Mouse (Mus musculus): Measurements from ENCODE around the gene Ccdc170. TPM values are rescaled to one million over a fixed set of nuclear protein-coding genes. Genes with fewer than 3 reads are reported as not detected.

Ccdc170 gene
- polyA plus RNA-seq, 1 experiment from 2014 or later = 0.18 TPM

DNA sequence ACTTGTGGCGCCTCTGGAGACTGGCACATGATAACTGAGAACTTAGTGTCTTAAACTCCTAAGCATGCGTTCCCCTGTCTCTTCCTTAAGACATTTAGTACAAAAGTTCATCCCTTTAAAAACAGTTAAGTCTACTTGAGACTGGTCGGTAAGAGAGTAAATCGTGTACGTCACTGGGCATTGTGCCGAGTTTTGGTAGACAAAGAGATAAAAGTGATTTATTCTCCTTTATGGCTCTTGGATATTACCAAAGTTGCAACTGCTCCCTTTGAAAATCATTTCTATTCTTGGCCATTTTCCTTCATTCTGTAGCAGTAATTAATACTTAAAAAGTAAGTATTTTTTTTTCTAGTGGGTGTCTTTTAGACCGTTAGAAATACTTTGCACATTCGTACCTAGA, 20.9 kb downstream of the Ccdc170 start:
- H3K9ac ChIP-seq (ENCODE audit: low read length) = no peak overlapping the region
- 87% methylated on average over 8 of the region's 8 CpGs for WGBS
- H3K27me3 ChIP-seq (ENCODE audit: control insufficient read depth, insufficient read depth, low read length) = no peaks in the 10 kb centered on the region
- no peak overlapping the region for H3K4me3 ChIP-seq (ENCODE audit: low read length)
- H3K4me2 ChIP-seq (ENCODE audit: low read depth, low read length) = no peak overlapping the region
- no peaks in the 10 kb centered on the region for H3K9me3 ChIP-seq (replicated peaks; ENCODE audit: control insufficient read depth, low read length)
- H3K4me1 ChIP-seq (ENCODE audit: control insufficient read depth, insufficient read depth, low read length) = no peaks in the 10 kb centered on the region
- ATAC-seq (replicated peaks; ENCODE audit: extremely low read depth, insufficient read depth, low FRiP score) = no peak
- no peak overlapping the region for H3K27ac ChIP-seq (ENCODE audit: low read length)
- no peaks in the 10 kb centered on the region for H3K36me3 ChIP-seq (ENCODE audit: control insufficient read depth, insufficient read depth)

DNA sequence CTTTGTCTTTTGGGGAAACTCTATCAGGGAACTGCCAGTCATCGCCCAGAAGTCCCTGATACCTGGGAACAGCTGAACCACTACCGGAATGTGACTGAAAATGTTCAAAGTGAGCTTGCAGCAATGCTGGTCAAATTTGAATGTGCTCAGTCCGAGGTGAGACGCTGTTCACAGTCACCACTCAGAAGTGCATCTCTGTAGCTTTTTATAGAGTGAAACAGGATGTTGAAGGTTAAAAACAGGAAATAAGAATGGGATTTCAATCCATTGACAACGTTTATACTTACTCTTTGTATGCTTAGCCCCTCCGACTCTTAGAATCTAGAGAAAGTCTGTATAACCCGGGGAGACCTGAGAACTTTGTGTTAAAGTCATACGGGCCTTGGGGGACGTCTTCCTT, 30.4 kb downstream of the Ccdc170 start:
- H3K27me3 ChIP-seq (ENCODE audit: control insufficient read depth, insufficient read depth, low read length) = no peaks in the 10 kb centered on the region
- H3K4me2 ChIP-seq (ENCODE audit: low read depth, low read length) = no peak overlapping the region
- ATAC-seq (replicated peaks; ENCODE audit: extremely low read depth, insufficient read depth, low FRiP score) = no peak
- no peaks in the 10 kb centered on the region for H3K4me1 ChIP-seq (ENCODE audit: control insufficient read depth, insufficient read depth, low read length)
- no peak overlapping the region for H3K9ac ChIP-seq (ENCODE audit: low read length)
- H3K9me3 ChIP-seq (replicated peaks; ENCODE audit: control insufficient read depth, low read length) = 0 out of 2 replicates have a peak, but pooled peaks cover 2% of the 10 kb centered on the region
- no peak overlapping the region for H3K27ac ChIP-seq (ENCODE audit: low read length)
- no peaks in the 10 kb centered on the region for H3K36me3 ChIP-seq (ENCODE audit: control insufficient read depth, insufficient read depth)
- WGBS = 67% methylated on average over 9 of the region's 9 CpGs
- H3K4me3 ChIP-seq (ENCODE audit: low read length) = no peak overlapping the region

DNA sequence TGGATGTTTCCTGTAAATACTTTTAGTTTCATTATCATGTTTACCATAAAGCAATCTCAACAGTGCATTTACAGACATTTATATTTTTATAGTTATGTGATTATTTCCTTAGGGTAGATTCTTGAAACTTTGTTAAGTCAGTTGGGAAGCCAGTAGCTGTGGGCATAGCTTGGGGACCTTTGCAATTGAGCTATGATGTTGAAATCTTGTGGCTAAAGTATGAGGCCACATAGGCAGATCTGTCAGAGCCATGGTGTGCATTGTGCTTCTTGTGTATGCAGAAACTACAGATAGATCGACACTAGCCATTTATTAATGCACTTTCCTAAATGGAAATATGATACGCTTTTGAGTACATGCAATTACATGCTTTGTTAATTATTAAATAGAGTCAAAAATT, 35.3 kb downstream of the Ccdc170 start:
- WGBS = 80% methylated on average over 2 of the region's 2 CpGs
- no peak for ATAC-seq (replicated peaks; ENCODE audit: extremely low read depth, insufficient read depth, low FRiP score)
- H3K9ac ChIP-seq (ENCODE audit: low read length) = no peak overlapping the region
- no peak overlapping the region for H3K4me3 ChIP-seq (ENCODE audit: low read length)
- no peak overlapping the region for H3K27ac ChIP-seq (ENCODE audit: low read length)
- no peaks in the 10 kb centered on the region for H3K36me3 ChIP-seq (ENCODE audit: control insufficient read depth, insufficient read depth)
- H3K4me2 ChIP-seq (ENCODE audit: low read depth, low read length) = no peak overlapping the region
- H3K9me3 ChIP-seq (replicated peaks; ENCODE audit: control insufficient read depth, low read length) = peaks cover 6% of the 10 kb centered on the region
- H3K4me1 ChIP-seq (ENCODE audit: control insufficient read depth, insufficient read depth, low read length) = no peaks in the 10 kb centered on the region
- no peaks in the 10 kb centered on the region for H3K27me3 ChIP-seq (ENCODE audit: control insufficient read depth, insufficient read depth, low read length)

DNA sequence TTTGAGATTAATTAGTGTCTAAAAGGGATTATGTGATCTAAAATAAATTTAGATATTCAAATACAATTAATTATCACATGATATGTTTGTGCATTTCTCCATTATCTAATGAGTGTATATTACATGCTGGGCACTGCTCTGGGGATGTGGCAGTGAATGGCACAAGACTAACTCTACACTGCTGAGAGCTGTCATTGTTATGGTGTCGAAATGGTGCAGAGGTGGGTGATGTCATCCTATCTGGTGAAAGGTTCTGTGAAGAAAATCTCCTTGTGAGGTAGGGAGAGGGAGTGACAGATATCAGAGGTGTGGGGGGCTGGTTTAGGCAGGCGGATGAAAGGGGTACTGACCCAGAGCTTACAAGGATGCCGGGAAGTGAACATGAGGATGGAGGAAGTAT, 37.3 kb downstream of the Ccdc170 start:
- Histone ChIP-seq H3K4me3 (ENCODE audit: low read length) (no peak overlapping the region), H3K36me3 (ENCODE audit: control insufficient read depth, insufficient read depth) (no peaks in the 10 kb centered on the region), H3K9me3 (replicated peaks; ENCODE audit: control insufficient read depth, low read length) (peaks cover 6% of the 10 kb centered on the region), H3K27me3 (ENCODE audit: control insufficient read depth, insufficient read depth, low read length) (no peaks in the 10 kb centered on the region), H3K9ac (ENCODE audit: low read length) (no peak overlapping the region), H3K4me2 (ENCODE audit: low read depth, low read length) (no peak overlapping the region), H3K27ac (ENCODE audit: low read length) (no peak overlapping the region), H3K4me1 (ENCODE audit: control insufficient read depth, insufficient read depth, low read length) (no peaks in the 10 kb centered on the region)
- 48% methylated on average over 3 of the region's 3 CpGs for WGBS
- no peak for ATAC-seq (replicated peaks; ENCODE audit: extremely low read depth, insufficient read depth, low FRiP score)

DNA sequence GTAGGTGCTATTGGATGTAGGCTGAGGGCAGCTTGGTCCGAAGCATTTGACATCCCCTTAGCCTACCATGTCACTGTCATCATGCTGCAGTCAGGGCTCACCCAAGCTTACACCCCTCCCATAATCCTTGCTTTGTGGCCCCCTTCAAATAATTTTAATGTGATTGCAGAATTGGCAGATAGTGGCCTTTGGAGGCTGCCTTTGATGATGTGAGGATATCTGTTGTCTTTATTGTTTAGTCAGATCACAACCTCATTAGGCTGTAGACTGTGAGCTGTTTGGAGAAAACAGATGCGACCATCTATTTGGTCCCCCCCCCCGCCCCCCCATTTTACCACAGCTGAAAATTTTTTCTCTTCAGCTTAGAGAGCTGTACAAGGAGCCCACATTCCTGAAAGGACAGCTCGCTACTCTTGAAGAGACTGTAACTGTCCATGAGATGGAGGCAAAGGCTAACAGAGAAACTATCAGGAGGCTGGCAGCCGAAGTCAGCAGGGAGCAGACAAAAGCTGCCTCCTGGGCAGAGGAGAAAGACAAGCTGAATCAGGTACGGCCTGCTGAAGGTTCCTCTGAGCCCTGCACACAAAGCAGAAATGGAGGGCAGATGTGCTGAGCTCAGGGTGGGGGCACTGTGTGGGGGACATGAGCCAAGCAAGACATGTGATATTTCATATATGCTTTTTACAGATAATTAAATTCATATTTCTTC, 38.2 kb downstream of the Ccdc170 start:
- H3K4me3 ChIP-seq (ENCODE audit: low read length) = no peak overlapping the region
- no peaks in the 10 kb centered on the region for H3K36me3 ChIP-seq (ENCODE audit: control insufficient read depth, insufficient read depth)
- 48% methylated on average over 6 of the region's 6 CpGs for WGBS
- no peaks in the 10 kb centered on the region for H3K4me1 ChIP-seq (ENCODE audit: control insufficient read depth, insufficient read depth, low read length)
- no peak overlapping the region for H3K4me2 ChIP-seq (ENCODE audit: low read depth, low read length)
- H3K27ac ChIP-seq (ENCODE audit: low read length) = no peak overlapping the region
- no peak for ATAC-seq (replicated peaks; ENCODE audit: extremely low read depth, insufficient read depth, low FRiP score)
- peaks cover 3% of the 10 kb centered on the region for H3K9me3 ChIP-seq (replicated peaks; ENCODE audit: control insufficient read depth, low read length)
- H3K9ac ChIP-seq (ENCODE audit: low read length) = no peak overlapping the region
- H3K27me3 ChIP-seq (ENCODE audit: control insufficient read depth, insufficient read depth, low read length) = no peaks in the 10 kb centered on the region

DNA sequence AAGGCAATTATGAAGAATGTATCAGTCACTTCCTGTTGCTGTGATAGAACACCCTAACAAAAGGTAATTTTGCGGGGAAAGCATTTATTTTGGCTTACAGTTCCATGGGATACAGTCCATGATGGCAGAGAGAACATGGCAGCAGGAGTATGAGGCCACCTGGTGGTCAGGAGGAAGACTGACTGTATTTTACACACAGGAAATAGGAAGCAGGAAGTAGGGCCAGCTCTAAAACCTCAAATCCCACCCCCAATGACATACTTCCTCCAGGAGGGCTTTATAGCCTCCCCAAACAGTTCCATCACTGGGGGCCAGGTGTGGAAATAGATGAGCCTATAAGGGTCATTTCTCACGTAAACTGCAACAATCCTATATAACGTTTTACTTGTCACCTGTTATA, 39.8 kb downstream of the Ccdc170 start:
- Histone ChIP-seq H3K9me3 (replicated peaks; ENCODE audit: control insufficient read depth, low read length) (peaks cover 3% of the 10 kb centered on the region), H3K4me1 (ENCODE audit: control insufficient read depth, insufficient read depth, low read length) (no peaks in the 10 kb centered on the region), H3K4me2 (ENCODE audit: low read depth, low read length) (no peak overlapping the region), H3K27ac (ENCODE audit: low read length) (no peak overlapping the region), H3K4me3 (ENCODE audit: low read length) (no peak overlapping the region), H3K27me3 (ENCODE audit: control insufficient read depth, insufficient read depth, low read length) (no peaks in the 10 kb centered on the region), H3K9ac (ENCODE audit: low read length) (no peak overlapping the region), H3K36me3 (ENCODE audit: control insufficient read depth, insufficient read depth) (no peaks in the 10 kb centered on the region)
- WGBS = 91% methylated on average over 3 of the region's 3 CpGs
- ATAC-seq (replicated peaks; ENCODE audit: extremely low read depth, insufficient read depth, low FRiP score) = no peak

DNA sequence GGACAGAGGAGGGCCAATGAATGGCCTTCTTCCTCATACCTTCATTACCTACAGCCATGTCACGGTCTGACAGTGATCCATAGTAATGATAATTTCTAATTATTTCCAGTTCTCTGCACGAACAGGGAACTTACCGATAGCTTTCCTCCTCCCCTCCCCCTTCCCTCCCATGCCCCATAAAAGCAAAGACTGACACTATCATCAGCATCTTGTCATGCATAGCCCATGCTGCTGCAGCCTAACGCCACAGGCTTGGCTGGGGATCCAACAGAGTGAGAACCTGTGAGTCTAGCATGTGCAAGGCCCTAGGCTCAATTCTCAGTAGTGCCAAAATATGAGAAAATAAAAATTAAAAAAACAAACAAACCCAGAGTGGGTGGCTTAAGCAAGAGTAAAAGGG, 40.8 kb downstream of the Ccdc170 start:
- H3K9ac ChIP-seq (ENCODE audit: low read length) = no peak overlapping the region
- no peaks in the 10 kb centered on the region for H3K36me3 ChIP-seq (ENCODE audit: control insufficient read depth, insufficient read depth)
- no peaks in the 10 kb centered on the region for H3K27me3 ChIP-seq (ENCODE audit: control insufficient read depth, insufficient read depth, low read length)
- H3K4me3 ChIP-seq (ENCODE audit: low read length) = no peak overlapping the region
- WGBS = 70% methylated on average over 4 of the region's 4 CpGs
- no peaks in the 10 kb centered on the region for H3K4me1 ChIP-seq (ENCODE audit: control insufficient read depth, insufficient read depth, low read length)
- H3K9me3 ChIP-seq (replicated peaks; ENCODE audit: control insufficient read depth, low read length) = peaks cover 3% of the 10 kb centered on the region
- no peak overlapping the region for H3K4me2 ChIP-seq (ENCODE audit: low read depth, low read length)
- no peak for ATAC-seq (replicated peaks; ENCODE audit: extremely low read depth, insufficient read depth, low FRiP score)
- no peak overlapping the region for H3K27ac ChIP-seq (ENCODE audit: low read length)

DNA sequence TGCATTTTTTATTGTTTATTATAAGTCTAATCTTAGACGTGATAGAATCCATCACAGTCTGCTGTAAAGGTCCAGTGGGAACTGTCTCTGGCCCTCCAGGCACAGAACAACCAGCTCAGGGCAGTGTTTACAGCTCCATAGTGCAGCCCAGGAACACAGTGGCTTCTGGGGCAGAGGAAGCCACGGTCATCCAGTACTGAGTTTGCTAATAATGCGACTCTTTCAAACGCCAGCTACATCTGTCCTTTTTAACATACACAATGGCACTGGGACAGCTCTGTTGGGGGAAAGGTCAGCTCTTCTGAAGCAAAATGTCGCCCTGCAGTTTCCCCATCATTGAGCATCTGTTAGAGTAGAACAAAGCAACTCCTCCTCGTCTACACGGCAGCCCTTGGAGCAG, 45.7 kb downstream of the Ccdc170 start:
- no peaks in the 10 kb centered on the region for H3K36me3 ChIP-seq (ENCODE audit: control insufficient read depth, insufficient read depth)
- H3K4me2 ChIP-seq (ENCODE audit: low read depth, low read length) = no peak overlapping the region
- no peak overlapping the region for H3K27ac ChIP-seq (ENCODE audit: low read length)
- no peaks in the 10 kb centered on the region for H3K27me3 ChIP-seq (ENCODE audit: control insufficient read depth, insufficient read depth, low read length)
- no peaks in the 10 kb centered on the region for H3K9me3 ChIP-seq (replicated peaks; ENCODE audit: control insufficient read depth, low read length)
- no peak overlapping the region for H3K4me3 ChIP-seq (ENCODE audit: low read length)
- ATAC-seq (replicated peaks; ENCODE audit: extremely low read depth, insufficient read depth, low FRiP score) = no peak
- H3K4me1 ChIP-seq (ENCODE audit: control insufficient read depth, insufficient read depth, low read length) = no peaks in the 10 kb centered on the region
- H3K9ac ChIP-seq (ENCODE audit: low read length) = no peak overlapping the region
- WGBS = 72% methylated on average over 7 of the region's 7 CpGs

DNA sequence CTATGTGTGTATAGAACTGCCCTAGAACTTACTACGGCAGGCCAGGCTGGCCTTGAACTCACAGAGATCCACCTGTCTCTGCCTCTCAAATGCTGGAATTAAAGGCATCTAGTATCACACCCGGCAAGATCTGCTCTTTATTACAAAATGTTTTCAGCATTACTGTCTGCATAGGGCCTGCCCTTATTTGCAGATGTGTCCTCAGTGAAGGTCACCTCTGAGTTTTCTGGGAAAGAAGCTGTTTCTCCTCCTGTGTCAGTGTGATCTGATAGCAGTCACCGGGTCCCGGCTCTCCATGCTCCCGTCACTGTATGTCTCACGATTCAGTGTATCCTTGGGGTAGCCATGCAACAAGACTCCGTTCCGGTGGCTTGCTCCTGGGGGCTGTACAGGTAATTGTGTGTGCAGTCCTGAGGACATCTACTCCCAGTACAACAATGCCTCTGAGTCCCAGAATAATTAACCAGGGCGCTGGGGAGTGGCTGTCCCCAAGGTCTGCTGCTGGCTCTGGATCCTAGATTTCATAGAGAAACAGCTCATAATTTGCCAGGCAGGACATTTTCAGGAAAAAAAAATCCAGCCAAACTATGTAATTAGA, 48.4 kb downstream of the Ccdc170 start:
- Histone ChIP-seq H3K4me1 (ENCODE audit: control insufficient read depth, insufficient read depth, low read length) (no peaks in the 10 kb centered on the region), H3K9me3 (replicated peaks; ENCODE audit: control insufficient read depth, low read length) (no peaks in the 10 kb centered on the region), H3K9ac (ENCODE audit: low read length) (no peak overlapping the region), H3K27ac (ENCODE audit: low read length) (no peak overlapping the region), H3K36me3 (ENCODE audit: control insufficient read depth, insufficient read depth) (no peaks in the 10 kb centered on the region), H3K4me2 (ENCODE audit: low read depth, low read length) (no peak overlapping the region), H3K27me3 (ENCODE audit: control insufficient read depth, insufficient read depth, low read length) (no peaks in the 10 kb centered on the region), H3K4me3 (ENCODE audit: low read length) (no peak overlapping the region)
- no peak for ATAC-seq (replicated peaks; ENCODE audit: extremely low read depth, insufficient read depth, low FRiP score)
- 79% methylated on average over 9 of the region's 9 CpGs for WGBS
